Mouse (Mus musculus): ENCODE measurements around the gene Mettl9.

- TF ChIP-seq POLR2A (IDR thresholded peaks at IDR 0.05; ENCODE audit: insufficient read depth, low read depth, low read length) (peak; percentile 23; the same call in 1 of the 2 replicates), EP300 (IDR thresholded peaks at IDR 0.05; ENCODE audit: insufficient read depth, low read depth, low read length) (peak; percentile 91)
These were observed 73.6 kb downstream of the Mettl9 start for GRCm38 (mm10) chr7:121107851-121108250.
